Mouse (Mus musculus) CD8-positive naive resting alpha-beta T cell, adult 2 months (primary cell): ENCODE measurements around the gene Hsf2.

ENCODE experiments used
- DNase-seq, 2 experiments: peaks; one replicate each; pipeline ENCODE4 v3.0.0; 2022; ENCODE audit warnings: low read depth in 2 of 2, low spot score in 2 of 2

The Hsf2 gene

DNA sequence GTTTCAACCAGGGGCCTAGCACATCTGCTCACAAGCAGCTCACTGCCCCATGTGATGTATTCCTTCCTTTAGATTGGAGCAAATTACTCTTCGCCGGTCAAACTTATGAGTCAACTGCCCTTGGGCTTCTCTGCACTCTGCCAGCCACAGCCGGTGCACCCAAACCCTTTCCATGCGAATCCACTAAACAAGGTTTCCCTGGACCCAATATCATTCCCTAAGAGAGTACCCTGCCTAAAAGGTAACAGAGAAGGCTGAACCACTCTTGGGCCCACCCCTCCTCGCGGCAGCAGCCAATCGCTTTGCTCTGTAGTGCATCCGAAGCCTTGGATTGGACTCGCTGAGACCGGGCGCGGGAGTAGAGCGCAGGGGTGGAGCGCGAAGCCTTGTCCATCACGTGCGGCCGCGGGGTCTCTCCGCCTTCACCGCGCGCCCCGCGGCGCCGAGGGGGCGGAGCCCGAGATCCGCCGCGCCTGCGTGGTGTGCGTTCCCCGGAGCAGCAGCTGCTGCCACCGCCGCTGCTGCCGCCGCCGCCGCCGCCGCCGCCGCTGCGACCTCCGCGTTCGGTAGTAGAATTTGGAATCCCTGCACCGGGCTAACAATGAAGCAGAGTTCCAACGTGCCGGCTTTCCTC, at the start of gene Hsf2:
TSS of gene Hsf2 (plus strand) at position 478 of the 634 bp plus-strand sequence.
- peak; percentile 89 for DNase-seq

DNA sequence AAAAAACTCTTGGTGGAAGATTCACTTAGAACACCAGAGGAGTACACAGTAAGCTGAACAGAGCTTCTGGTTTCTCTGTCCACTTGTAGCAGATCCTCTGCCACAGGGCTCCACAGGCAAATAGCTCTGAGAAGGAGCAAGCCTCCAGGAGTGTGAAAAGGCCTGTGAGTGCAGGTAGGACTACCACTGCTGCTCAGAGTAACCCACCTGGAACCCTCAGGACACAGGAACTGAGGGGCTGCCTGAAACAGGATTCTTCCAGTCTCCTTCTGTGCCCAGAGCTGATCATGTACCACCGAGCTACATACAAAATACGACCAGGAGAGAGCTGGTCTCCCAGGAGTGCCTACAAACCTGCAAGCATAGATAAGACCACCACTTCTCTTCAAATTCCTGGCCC, 48.3 kb upstream of the Hsf2 start:
- no peak for DNase-seq

DNA sequence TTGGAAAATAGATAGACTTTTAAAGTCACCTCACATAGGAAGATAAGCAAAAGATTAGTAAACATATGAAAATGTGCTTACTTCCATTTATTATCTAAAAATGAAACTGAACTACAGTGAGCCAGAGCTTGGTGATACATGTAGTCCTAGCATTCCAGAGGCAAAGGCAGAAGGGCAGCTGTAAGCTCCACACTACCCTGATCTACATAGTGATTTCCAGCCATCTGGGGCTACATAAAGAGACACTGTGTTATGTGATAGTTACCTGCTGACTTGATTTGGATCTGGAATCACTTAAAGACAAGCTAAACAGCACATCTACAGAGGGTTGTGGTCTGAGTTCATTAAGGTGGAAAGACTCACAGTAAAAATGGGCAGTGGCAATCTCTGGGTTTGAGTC, 45.1 kb upstream of the Hsf2 start:
- no peak for DNase-seq

DNA sequence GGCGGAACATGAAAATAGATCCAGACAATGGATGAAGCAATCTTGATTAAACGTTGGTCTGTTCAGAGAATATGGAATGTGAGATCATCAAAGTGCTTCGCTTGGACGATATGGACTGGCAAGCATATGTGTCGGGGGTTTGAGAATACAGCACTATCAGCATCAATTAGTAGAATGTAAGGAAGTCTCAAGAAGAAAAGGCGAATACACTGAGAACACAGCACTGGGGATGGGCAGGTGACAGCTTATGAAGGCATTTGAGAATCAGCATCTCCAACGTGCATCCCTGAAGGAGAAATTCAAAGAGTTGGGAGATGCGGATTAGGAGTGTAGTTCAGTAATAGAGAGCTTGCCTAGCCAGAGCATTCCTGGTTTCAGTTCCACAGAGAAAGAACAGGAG, 41.8 kb upstream of the Hsf2 start:
- DNase-seq = no peak

DNA sequence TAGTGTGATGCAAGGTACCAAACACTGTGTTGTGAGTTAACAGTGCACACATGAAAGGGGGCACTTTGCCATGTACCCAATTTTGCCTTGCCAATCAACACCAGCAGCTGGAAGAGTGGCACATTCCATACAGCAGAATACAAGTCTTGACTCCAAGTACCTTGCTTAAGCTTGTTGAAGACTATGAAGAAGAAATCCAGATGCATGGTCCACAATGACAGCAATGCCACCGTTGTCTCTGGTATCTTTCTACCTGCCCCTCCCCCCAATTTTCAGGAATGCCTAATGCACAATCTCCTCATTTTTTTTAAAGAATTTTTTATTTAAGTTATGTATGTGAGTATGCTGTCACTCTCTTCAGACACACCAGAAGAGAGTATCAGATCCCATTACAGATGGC, 40.5 kb upstream of the Hsf2 start:
- DNase-seq = no peak

DNA sequence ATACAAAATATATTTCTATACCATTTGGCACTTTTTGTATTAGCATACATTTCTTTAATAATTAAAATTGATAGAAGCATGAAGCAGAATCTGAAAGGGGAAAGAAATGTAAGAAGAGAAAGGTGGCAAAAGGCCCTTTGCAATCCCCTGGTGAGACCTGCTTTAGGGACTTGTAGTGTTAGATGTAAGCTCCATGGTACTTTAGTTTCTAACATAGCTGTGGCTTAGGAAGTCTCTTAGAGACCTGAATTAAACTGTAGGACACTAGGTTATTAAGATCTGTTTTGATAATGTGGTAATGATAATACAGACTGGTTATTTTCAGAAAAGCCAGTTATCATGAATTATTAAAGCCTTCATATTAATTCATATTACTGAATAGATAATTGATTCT, 38.5 kb upstream of the Hsf2 start:
- no peak for DNase-seq

DNA sequence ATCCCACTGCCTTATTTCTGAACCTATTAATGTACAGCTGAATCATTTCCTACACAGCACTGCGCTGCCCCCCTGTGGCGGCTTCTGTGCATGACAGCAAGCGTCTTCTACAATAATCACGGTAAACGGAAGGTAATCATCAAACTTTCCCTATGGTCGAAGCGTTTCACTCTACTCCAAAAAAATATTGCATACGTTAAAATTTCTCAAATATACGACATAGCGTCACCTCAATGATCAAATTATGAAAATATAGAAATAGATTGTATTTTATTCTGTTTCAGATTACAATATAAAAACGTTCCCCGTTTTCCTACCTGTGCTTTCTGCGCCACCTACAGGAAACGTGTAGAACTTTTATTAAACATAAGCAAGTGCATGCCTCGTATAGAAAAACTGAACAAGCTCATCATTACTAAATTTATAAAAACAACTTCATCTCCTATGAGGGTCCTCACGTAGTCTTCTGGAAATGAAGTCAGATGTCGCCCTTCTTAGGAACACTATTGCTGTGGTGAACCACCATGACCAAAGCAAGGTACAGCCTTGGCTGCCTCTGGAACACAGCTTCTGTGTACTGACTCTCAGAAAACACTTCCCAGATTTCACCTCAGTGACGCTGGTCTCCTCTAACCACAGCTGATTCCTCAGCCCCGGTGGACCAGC, 38.0 kb upstream of the Hsf2 start:
- DNase-seq = peak in 1 of 2 experiments; percentile 71

DNA sequence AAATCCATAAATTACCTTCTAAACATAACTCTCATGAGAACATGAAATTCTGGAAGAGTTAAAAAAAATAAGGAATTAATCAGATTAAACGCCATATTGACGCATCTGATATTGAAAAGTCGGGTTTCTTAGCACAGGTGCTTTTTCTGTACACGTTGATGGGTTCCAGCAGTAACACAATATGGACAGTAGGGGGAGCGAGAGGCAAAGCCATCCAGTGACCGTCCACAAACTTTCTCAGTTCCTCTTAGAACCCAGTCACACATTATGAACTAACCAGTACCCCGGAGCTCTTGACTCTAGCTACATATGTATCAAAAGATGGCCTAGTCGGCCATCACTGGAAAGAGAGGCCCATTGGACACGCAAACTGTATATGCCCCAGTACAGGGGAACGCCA, 22.9 kb upstream of the Hsf2 start:
- DNase-seq = peak in 1 of 2 experiments; percentile 51

DNA sequence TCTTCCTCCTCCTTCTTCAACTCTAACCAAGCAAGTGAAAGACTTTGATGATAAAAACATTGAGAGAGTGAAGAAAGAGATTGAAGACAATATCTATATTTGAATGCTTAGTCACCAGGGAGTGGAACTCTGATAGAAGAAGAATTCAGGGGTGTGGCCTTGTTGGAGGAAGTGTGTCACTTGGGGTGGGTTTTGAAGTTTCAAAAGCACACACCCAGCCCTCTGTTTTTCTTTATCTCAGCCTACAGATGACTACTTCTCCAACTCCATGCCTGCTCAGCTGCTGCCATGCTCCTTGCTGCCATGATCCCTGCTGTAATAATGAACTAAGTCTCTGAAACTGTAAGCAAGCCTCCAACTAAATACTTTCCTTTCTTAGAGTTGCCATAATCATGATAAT, 20.4 kb upstream of the Hsf2 start:
- no peak for DNase-seq

DNA sequence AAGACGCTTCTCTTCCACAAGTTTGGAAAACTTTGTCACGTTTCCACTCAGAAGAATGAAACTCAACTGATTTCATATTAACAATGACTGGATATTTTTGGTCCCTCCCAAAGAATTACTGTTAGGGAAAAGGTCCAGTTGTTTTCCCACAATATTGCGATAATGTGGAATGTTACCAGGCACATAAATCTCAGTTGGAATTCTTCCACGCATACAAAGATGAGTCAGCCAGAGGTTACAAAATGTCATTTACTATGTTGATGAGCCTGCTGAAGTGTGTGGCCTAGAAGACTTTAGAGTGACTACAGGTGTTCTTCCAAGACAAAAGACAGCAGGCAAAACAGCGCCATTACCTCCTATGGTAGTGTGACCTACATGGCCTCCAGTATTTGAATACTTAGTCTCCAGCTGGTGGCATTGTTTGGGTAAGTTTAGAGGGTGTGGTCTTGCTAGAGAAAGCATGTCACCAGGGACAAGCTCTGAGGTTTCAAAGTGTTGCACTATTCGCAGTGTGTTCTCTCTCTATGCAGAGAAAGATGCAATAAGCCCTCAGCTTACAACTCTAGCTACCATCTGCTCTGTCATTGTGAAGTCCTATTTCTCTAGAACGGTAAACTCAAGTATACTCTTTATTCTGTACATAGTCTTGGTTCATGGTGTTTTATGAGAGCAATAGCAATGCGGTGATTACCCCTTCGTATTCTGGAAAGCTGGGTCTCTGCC, 8.9 kb upstream of the Hsf2 start:
- no peak for DNase-seq

DNA sequence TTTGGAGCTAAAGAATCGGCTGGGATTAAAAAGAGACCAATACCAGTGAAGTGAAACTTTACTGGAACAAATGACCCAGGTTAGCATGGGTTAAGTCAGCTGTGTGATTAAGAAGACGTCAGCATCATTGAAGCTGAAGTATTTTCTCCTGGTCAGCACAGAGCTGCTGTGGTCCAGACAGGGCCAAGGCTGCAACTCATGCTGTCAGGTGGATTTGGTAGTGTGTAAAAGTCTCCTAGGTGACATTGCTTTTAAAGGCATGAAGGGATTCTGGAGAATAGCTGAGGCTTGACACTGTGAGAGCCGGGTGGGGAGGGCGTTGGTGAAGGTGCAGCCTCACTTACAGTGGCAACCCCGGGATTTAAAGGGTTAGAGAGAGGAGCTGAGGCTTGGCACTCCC, 4.5 kb upstream of the Hsf2 start:
- no peak for DNase-seq

DNA sequence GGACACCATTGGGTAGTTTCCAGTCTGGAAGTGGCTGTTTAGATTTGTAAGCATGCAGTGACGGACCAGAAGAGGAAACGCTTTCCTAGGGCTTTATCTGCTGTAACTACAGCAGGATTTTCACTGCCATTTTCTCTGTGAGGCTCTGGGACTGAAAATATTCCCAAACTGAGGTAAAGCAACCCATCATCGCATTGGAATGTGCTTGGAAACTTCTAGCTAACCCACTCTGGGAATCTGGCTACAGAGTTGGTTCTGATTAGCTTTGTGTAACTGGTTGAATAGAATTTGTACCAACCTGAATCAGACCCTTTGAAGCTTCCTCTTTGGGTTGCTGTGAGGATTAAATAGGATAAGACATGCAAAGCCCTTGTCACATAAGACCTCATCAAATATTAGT, 1.4 kb upstream of the Hsf2 start:
- DNase-seq = no peak

DNA sequence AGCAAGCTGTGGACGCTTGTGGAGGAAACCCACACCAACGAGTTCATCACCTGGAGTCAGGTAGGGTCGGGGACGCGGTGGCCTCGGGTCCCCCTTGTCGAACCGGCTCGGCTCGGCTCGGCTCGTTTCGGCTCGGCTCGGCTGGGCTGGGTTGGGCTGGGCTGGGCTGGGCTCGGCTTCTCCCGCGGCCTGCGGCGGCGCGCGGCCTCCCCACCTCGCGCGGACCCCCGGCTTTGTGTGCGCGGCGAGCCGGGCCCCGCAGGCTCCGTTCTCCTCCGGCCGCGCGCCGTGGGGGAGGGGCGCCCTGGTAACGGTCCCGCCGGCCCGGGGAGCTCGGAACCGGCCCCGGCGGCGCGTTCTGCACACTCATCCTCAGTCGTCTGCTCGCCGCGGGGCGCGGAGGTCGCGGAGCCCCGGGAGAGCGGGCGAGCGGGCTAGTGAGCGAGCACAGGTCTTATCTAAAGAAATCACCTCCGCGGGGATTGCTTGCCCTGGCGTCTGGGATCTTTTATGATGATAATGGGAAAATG, 422 bp downstream of the Hsf2 start:
- DNase-seq = peak in 1 of 2 experiments; percentile 77

DNA sequence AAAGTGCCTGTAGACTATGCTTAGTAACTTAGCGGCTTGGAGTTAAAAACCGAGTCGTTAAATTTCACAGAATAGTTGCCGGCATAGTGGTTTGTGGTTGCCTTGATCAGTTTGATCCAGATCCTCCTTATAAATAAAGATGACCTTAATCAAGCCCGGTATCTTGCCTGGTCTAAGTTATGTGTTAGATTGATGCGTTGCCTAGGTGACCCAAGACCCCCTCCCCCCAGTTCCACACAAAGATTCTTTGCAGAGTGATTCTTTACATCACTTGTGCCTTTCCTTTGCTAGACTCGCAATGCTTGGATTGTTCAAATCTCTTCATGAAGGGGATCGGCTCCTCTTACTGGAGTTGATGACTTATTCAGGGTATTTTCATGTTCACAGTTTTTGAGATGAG, 1.0 kb downstream of the Hsf2 start:
- no peak for DNase-seq

DNA sequence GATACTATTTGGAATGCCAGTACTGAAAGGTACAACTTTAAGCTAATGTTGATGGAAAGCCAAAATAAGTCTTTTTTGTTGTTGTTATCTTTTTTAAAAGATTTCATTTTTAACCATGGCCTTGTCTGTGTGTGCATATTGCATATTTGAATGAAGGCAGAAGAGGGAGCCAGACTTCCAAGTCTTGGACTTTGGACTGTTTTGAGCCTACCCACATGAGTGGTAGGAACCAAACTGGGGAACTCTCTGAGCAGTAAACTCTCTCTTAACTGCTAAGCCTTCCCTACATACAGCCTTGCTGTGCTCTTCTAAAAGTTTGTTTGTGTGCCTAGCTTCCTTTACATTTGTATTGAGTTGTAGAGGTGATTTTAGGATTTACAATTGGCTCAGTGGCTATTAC, 2.4 kb downstream of the Hsf2 start:
- DNase-seq = no peak

DNA sequence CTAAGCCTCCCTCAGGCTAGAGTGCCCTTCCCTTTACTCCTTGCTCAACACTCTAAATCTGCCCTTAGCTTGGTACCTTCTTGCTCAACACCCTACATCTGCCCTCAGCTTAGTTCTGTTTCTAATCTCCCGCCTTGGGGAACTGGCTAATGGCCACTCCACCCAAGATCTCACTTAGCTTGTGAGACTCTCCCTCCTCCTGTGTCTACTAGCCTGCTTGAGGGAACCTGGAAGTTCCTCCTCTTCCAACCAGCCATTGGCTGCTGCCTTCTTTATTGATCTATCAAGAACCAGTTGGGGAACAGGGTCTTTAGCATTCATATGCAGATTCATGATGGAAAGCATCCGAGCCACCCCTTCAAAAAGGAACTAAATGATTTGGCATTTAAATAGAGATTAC, 5.9 kb downstream of the Hsf2 start:
- no peak for DNase-seq

DNA sequence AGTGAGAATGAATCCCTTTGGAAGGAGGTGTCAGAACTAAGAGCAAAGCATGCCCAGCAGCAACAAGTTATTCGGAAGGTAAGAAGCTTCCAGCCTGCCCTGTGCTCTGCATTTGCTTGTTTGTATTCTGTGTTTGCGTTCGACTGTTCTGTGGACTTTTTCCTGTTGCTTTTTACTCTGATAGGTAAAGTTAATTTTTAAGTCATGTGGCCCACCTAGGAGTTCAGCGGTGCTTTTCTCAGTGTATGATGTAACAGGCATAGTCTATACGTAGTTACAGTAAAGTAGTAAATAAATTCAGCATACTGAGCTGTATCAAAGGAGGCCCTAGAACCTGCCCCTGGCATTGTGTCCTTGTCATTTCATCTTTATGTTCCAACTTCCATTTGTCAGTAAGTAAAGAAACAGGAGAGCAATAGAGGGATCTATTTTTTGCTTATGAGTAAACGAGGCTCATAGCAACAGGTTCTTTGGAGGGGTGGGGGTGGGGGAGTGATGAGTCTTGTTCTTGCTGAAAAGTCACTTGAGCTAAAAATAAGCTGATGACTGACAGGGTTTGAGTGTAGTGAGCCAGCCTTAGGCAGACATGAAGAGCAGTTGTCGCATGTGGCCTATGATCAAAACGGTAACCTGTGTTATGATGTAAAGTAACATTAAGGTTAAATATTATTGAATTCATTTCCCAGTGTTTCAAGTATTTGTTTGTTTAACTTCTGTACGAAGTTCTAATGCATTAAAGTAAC, 13.4 kb downstream of the Hsf2 start:
- no peak for DNase-seq

DNA sequence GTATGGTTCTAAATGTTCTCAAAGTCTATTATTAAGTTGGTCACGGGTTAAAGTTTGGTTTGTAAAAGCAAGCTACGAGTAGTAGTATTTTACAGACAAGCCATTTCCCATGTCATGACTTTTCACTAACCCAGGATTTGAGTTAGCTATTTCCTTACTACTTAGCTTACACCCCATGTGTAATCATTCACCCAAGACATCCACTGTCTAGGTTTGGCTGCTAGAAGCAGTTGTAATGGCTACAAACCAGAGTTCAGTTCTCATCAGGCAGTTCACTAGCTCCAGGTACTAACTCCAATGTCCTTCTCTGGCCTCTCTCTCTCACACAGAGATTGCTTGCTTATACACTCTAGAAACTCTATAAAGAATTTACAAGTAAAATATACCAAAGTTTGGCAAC, 28.4 kb downstream of the Hsf2 start:
- no peak for DNase-seq

DNA sequence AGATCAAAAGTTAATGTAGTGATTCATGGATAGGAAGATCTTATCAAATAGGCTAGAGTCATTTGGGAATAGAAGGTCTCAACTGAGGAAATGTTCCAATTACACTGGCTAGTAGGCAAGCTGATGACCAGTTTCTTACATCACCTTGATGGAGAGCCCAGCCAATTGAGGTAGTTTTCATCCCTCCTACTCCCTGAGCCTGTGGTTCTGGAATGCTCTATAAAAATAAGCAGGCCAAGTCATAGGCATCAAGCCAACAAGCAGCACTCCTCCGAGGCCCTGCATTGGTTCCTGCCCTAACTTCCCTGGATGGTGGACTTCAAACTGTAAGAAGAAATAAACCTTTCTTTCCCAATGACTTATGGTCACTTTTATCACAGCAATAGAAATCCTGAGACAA, 29.1 kb downstream of the Hsf2 start:
- DNase-seq = no peak

DNA sequence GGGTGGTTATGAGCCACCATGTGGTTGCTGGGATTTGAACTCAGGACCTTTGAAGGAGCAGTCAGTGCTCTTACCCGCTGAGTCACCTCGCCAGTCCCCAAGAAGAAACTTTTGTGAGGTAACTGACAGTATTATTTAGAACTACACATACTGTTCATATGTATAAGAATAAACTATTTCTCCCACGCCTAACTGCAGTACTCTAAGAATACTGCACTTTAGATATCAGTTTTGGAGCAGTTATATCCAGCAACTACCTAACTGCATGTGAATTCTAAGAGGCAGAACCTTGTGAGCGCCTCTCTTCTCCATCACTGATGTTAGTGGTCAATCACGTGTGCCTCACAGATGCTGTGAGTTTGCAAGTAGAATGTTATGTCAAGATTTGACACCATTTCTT, 40.3 kb downstream of the Hsf2 start:
- DNase-seq = no peak

DNA sequence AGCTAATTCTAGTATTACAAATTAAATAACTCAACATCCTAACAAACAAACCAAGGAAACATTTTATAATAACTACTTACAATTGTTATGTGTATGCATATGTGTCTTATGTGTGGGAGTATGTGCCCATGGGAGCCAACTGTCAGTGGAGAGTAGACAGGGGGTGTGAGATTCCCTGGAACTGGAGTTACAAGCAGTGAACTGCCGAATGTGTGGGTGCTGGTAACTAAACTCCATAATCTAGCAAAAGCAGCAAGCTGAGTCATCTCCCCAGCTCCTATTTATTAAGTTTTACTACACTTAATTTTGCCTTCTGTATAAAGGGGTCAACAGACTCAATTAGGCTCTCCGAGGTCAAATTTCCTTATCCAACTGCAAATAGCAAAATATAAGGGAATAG, 44.9 kb downstream of the Hsf2 start:
- no peak for DNase-seq
